Mouse (Mus musculus) 3134 (cell line): Measurements from ENCODE around the gene St8sia1.
"Not testable (repeated sequence)": the region's sequence is repeated elsewhere in the genome, so short reads cannot be mapped to it uniquely, and the experiment has no call there.

Experiments used
- DNase-seq: peaks from one replicate; pipeline ENCODE4 v3.0.0-alpha.2; 2011; ENCODE audit warnings: low spot score; ENCODE audit not compliant: insufficient read length; ENCODE audit errors: extremely low read depth

Gene St8sia1

GRCm38 (mm10) chr6:142964076-142964530, at the start of gene St8sia1:
Gene St8sia1 (minus strand): TSS chr6:142964452.
- DNase-seq = no peak

- no peak for DNase-seq
These were observed 48.4 kb upstream of the St8sia1 start for GRCm38 (mm10) chr6:143012513-143013215.

- DNase-seq = no peak
These were observed 44.6 kb upstream of the St8sia1 start for GRCm38 (mm10) chr6:143008865-143009264.

GRCm38 (mm10) chr6:143005209-143005608, 41.0 kb upstream of the St8sia1 start:
- not testable (repeated sequence) for DNase-seq

- DNase-seq = no peak
These were observed 40.5 kb upstream of the St8sia1 start for GRCm38 (mm10) chr6:143004801-143005200.

- DNase-seq = no peak
These were observed 34.2 kb upstream of the St8sia1 start for GRCm38 (mm10) chr6:142998221-142998999.

GRCm38 (mm10) chr6:142996887-142997286, 32.6 kb upstream of the St8sia1 start:
- no peak for DNase-seq

- DNase-seq = peak; percentile 42
These were observed 31.3 kb upstream of the St8sia1 start for GRCm38 (mm10) chr6:142995567-142995966.

GRCm38 (mm10) chr6:142994821-142995220, 30.6 kb upstream of the St8sia1 start:
- no peak for DNase-seq

- DNase-seq = no peak
These were observed 29.8 kb upstream of the St8sia1 start for GRCm38 (mm10) chr6:142993705-142994698.

- no peak for DNase-seq
These were observed 28.7 kb upstream of the St8sia1 start for GRCm38 (mm10) chr6:142992971-142993370.

GRCm38 (mm10) chr6:142992099-142992498, 27.8 kb upstream of the St8sia1 start:
- DNase-seq = no peak

- DNase-seq = no peak
These were observed 27.3 kb upstream of the St8sia1 start for GRCm38 (mm10) chr6:142991391-142992059.

- DNase-seq = no peak
These were observed 26.3 kb upstream of the St8sia1 start for GRCm38 (mm10) chr6:142990516-142990915.

GRCm38 (mm10) chr6:142989495-142989894, 25.2 kb upstream of the St8sia1 start:
- DNase-seq = no peak

- no peak for DNase-seq
These were observed 24.5 kb upstream of the St8sia1 start for GRCm38 (mm10) chr6:142988753-142989152.

- DNase-seq = no peak
These were observed 24.0 kb upstream of the St8sia1 start for GRCm38 (mm10) chr6:142988231-142988630.

GRCm38 (mm10) chr6:142987616-142988015, 23.4 kb upstream of the St8sia1 start:
- no peak for DNase-seq

GRCm38 (mm10) chr6:142986706-142987105, 22.5 kb upstream of the St8sia1 start:
- not testable (repeated sequence) for DNase-seq
